Mouse (Mus musculus) thymus, adult 2 months (tissue): ENCODE results near the gene Kti12.

Source experiments
- CTCF ChIP-seq: fragments of 200-500 bp; IDR thresholded peaks from 2 replicates; pipeline ENCODE4 v1.5.1; 2012; ENCODE audit warnings: mild to moderate bottlenecking, control low read depth, low read length, moderate library complexity, borderline replicate concordance; ENCODE audit not compliant: control insufficient read depth, poor library complexity, insufficient read depth; ENCODE audit errors: extremely low read depth
- POLR2A ChIP-seq: fragments of 200-500 bp; IDR thresholded peaks from 2 replicates; pipeline ENCODE4 v1.6.1; 2012; ENCODE audit warnings: mild to moderate bottlenecking, low read length, control low read depth, moderate library complexity; ENCODE audit not compliant: control insufficient read depth, poor library complexity, insufficient read depth; ENCODE audit errors: extremely low read depth

DNA sequence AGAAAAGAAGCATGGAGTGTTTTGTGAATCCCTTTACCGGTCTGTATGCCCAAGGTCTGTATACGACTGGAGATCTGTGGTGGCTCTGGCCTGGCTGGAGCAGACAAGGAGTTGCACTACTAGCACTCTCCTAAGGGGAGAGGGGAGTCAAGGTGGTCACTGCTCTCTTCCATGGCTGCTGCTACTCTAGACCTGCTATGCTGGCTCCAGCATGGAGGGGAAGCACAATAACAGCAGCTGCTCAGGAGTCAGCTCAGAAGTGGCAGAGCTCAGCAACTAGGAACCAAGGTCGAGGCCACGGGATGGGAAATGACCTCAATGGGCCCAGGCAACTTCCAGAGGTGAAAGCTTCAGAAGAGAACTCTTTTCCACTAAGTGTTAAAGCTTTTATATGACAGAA lies 36.4 kb upstream of the Kti12 start:
- TF ChIP-seq CTCF = no peak
- TF ChIP-seq POLR2A = no peak
